Mouse (Mus musculus) urinary bladder, adult 18-20 months (tissue): ENCODE data around the gene Col6a6.
A peak's percentile ranks its signal among the peaks of the same experiment; 100 is the strongest.

ENCODE experiments used
- DNase-seq, 2 experiments: peaks; one replicate each; pipeline ENCODE4 v3.0.0; 2022; ENCODE audit warnings: low spot score in 2 of 2, mixed read lengths in 2 of 2

Gene Col6a6

GRCm38 (mm10) chr9:105737448-105737847, 90.5 kb downstream of the Col6a6 start:
- DNase-seq, result no peak

DNA sequence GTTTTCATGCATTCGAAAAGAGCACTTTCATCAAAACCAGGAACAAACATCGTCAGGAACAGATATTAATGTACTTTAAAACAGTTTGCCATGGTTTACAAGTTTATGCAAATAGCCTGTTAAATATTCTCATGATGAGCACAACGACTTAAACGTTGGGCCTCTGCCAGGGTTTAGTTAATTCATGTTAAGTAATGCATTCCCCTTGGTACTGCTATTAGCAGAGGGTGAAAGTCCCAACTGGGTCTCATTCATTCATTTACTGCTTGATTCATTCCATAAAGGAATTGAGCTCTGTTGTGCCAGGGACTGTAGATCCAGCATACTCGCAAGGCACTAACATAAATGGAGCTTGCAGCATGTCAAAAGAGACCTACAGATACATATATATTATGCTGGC, 92.8 kb downstream of the Col6a6 start:
- no peak for DNase-seq

- no peak for DNase-seq
Measured at GRCm38 (mm10) chr9:105734651-105735050, 93.3 kb downstream of the Col6a6 start.

- peak in 1 of 2 experiments; percentile 2 for DNase-seq
Measured at GRCm38 (mm10) chr9:105731976-105732375, 96.0 kb downstream of the Col6a6 start.

GRCm38 (mm10) chr9:105720430-105720829, 107.5 kb downstream of the Col6a6 start:
- DNase-seq, result no peak

- DNase-seq, result no peak
Measured at GRCm38 (mm10) chr9:105719851-105720395, 108.0 kb downstream of the Col6a6 start.

GRCm38 (mm10) chr9:105719367-105719766, 108.6 kb downstream of the Col6a6 start:
- no peak for DNase-seq

DNA sequence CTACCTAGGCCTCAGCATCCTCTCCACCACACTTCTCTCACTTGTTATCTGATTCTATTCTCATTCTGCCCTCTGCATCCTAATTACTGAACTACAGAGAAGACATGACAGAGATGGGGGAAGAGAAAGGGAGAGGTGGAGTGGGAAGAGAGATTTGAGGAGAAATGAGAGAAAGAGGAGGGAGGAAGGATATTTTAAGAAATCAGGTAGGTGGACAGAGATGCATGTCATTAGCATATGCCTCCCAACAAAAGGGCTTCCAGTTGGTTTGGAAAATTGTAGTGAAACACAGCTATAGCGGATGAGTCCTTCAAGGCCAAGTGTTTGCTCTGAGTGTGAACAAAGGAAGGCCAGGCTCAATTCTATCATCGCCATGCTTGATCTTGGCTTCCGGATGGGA, 115.9 kb downstream of the Col6a6 start:
- DNase-seq, result no peak

DNA sequence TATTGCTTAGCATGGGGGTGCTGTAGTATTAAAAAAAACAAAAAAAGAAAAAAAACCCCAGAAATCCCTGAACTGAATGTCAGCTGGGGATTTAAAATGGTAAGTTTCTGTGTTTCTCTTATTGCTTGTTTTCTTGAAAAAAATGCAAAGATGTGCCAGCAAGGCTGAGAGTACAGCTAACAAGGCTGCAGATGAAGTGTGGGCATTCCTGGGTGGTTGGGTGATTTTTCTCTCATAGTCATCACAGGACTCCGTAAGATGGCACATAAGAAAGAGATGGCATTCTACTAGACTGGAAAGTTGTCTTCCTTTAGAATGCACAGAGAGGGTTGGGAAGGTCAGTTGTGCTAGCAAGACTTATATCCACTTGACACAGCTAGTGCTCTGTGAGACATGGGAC, 122.9 kb downstream of the Col6a6 start:
- DNase-seq, result no peak

DNA sequence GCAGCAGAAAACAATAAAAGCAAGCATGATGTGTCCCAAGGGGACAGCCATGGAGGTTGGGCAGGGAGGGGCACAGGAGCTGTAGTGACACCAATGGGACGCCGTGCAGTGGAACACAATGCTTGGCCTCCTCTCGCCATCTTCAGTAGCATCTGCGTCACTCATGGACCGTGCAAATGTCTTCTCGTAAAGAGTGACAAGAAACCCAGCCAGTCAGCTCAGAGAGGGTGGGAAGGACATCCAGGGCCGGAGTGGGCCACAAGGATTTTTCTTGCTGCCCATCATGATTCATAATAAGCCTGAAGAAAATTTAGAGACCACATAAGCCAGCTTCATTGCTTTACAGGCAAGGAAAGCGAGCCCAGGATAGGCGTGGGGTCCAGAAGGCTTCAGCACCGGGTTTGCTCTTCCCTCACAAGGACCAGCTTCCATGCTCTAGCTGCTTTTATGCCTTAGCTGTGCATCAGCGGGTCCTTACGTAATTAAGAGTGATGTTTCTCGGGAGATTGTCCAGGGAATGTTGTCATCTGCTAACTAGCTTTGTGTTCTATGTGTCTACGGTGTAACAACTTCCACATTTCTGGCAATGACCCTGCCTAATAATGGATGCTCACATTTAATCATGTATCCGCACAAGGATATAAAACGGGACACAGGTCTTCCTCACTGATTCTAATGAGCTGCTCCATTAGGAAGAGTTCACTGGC, 123.6 kb downstream of the Col6a6 start:
- DNase-seq, result no peak

DNA sequence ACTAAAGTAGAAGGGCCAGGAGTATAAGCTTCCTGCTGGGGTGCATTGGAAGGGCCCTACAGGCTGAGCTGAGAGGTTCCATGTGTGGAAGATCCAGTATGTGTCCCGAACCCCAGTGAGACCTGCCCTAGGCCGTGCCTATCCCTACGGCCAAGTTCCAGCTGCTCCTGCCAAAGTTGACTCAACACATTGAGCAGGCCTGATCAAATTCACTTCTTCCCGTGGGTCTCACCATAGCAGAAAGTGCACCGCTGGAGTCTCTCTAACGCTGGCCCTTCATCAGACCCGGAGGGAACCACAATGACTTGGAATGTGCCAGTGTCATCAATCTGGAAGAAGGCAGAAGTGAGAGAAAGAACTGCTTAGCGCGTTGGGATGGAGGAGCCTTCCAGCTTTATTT, 126.0 kb downstream of the Col6a6 start:
- DNase-seq, result no peak

DNA sequence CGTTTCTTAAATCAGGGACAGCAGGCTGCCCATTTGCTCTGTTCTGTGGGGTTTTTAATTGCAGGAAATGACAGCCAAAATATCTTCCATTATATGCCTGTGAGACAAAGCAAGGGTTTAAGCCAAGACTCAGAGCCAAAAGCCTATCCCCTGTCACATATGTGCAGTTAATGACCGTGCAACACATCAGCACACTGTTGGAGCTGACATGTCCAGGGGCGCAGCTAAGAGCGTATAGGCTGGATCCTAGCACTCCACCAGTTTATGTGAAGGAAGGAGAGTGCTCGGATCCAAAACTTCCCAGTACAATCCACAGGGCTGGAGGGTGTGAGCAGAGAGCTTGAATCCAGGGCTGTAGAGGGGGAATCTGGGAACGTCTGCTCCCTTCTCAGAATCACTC, 127.3 kb downstream of the Col6a6 start:
- DNase-seq, result no peak

DNA sequence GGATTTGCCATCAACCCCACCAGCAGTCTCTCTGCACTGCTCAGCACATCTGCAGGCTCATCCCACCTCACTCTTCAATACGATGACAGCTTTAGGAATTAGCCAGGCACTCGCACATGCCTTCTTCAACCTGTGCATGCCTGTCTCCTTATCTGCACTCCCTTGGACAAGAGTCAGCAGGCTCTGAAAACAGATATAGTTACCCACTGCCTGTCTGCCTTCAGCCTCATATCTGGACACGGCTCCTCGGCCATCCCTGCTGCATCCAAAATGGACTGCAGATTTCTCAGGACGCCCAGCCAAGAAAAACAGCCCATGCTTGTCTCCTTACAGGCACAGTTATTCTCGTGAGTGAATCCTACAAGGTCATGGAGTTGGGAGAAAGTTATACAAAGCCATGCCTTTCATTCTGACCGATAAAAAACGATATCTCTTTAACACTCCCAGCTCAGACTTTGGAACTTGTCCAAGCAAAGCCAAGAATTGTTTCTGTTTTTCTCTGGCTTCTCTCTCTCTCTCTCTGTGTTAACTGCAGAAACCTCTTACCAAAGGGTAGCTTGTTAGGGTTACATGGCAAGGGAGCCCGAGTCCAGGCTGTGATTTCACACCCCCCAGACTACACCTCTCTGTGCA, 130.1 kb downstream of the Col6a6 start:
- peak in 1 of 2 experiments; percentile 6 for DNase-seq

- DNase-seq, result no peak
Measured at GRCm38 (mm10) chr9:105696818-105697564, 131.0 kb downstream of the Col6a6 start.

- DNase-seq, result peak; percentile 42 to 56
Measured at GRCm38 (mm10) chr9:105693854-105694253, 134.1 kb downstream of the Col6a6 start.

DNA sequence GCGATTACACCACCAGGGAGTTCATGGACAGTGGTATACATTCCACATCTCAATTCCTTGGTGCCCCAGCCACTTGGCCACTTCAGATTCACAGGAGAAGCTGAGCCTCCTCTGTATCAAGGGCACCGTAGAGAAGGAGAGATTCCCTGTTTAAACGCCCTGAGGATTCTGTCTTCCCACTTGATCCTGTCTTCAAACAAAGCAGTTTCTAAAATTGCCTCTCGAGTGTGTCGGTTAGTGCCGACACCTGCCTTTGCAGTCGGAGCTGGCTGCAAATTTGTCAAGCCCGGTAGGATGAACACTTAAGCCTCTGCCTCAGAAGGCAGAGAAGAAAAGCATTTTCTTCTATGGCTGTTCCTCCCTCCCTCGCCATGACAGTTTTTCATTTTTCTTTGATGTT, 134.9 kb downstream of the Col6a6 start:
- no peak for DNase-seq

DNA sequence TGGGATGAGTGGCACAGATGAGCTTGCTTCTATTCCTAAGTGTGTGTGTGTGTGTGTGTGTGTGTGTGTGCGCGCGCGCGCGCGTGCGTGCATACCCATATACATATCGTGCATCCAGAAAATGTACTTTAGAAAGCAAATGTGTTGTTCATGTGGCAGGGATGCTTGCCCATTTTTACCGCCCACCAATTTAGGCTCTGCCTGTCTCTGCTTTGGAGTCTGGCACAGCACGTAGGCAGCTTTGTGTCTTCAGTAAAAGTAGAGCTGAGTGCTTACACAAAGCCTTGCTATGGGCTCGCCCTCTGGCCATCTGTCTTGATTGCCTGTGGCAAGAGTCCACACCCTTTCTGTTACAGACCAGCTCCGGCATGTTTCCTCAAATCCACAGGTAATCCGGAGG, 135.5 kb downstream of the Col6a6 start:
- no peak for DNase-seq

- no peak for DNase-seq
Measured at GRCm38 (mm10) chr9:105689485-105689884, 138.5 kb downstream of the Col6a6 start.

- DNase-seq, result no peak
Measured at GRCm38 (mm10) chr9:105684549-105685165, 143.3 kb downstream of the Col6a6 start.

GRCm38 (mm10) chr9:105681386-105681785, 146.6 kb downstream of the Col6a6 start:
- DNase-seq, result no peak

- no peak for DNase-seq
Measured at GRCm38 (mm10) chr9:105675941-105676340, 152.0 kb downstream of the Col6a6 start.

GRCm38 (mm10) chr9:105672032-105672431, 155.9 kb downstream of the Col6a6 start:
- no peak for DNase-seq
